Mouse (Mus musculus) frontal cortex, postnatal 14 days (tissue): ENCODE data around the gene Tspan5.
A peak's percentile ranks its signal among the peaks of the same experiment; 100 is the strongest.

Experiments
- DNase-seq, 2 experiments: peaks; one replicate each; pipeline ENCODE4 v3.0.0; 2022; ENCODE audit warnings: low spot score in 2 of 2

Tspan5 gene

DNA sequence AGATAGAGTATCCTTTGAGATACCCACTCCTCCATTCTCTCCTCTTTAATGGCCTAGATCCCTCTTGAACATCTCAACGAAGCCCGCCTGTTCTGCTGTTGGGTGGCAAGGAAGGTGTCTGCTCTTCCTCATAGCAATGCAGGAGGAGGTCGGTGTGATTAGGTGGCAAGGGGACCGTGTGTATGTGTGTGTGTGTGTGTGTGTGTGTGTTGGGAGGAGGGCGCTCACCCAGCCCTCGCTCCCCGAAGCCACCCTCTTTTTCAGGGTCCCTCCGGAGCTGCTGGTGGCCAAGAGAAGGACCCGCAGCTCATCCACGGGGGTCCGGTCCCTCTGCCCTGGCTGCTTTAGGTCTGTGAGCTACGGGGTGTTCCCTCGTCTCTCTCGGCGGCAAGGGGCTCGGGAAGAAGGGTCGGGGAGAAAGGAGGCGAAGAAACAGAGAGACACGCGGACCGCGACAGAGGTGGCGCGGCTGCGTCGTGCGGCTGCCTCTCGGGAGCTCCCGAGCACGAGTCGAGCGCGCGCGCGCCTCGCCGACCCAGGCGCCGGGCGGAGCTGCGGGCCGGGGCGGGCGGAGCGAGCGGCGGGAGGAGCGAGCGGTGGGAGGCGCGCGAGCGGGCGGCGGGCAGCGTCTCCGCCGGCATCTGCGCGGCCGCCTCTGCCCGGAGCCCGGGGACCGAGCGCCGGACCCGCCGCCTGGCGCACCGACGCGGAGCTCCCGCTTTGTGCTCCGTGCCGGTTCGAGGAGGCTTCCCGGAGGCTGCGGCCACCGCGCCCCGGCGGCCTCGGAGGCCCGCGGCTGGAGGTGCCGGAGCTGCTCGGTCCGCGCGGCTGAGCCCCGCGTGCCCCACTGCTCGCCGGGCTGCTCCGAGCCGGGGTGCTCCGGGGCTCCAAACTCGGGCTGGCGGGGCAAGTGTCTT lies at the start of gene Tspan5:
Gene Tspan5 (plus strand): TSS at position 547 of the 917 bp plus-strand sequence.
- DNase-seq: peak; percentile 63 to 73

DNA sequence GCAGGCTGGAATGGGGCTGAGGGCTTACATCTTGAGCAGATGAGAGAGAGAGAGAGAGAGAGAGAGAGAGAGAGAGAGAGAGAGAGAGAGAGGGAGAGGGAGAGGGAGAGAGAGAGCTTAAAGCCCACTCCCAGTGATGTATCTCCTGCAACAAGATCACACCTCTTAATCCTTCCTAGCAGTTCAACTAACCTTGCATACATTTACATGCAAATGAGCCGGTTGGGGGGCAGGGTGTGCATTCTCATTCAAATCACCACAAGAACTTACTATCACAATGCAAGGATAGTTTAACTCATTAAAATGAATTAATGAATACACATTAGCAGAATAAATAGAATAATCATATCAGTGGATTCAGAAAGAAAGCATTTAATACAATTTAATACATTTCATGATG lies 49.7 kb upstream of the Tspan5 start:
- DNase-seq: no peak

DNA sequence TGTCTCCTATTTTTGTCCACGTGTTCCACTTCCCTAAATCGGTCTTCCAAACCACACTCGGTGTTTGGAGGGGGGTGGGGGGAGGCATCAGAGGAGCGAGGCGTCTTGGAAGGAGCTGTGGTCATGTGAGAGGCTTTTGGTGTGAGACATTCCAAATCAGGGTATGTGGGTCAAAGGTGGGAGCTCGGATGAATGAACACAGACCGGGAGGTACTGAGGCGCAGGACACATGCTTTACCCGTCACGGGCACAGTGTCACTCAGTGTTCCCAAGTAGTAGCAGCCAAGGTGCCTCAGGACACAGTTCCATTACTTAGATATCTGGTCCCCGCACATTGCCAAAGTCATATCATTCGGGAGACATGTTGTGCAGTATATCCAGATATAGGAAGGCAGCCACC lies 38.6 kb upstream of the Tspan5 start:
- DNase-seq: no peak

DNA sequence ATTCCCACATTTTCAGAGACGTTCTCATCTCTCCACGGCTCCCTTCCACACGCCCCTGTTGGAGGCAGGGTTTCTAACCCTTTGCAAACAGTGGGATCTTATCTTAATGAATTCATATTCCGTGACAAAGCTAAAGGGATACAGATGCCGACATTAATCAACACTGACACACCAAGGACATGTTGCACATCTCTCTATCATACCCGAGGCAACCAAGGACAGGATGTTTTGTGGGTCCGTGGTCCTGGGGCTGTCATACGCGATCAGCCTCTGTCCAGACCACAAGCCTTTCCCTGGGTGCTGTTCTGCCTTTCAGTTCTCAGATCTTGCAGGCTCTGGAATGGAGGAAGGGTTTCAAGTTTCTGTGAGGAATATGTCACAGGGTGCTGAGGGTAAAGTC lies 37.5 kb upstream of the Tspan5 start:
- no peak for DNase-seq

DNA sequence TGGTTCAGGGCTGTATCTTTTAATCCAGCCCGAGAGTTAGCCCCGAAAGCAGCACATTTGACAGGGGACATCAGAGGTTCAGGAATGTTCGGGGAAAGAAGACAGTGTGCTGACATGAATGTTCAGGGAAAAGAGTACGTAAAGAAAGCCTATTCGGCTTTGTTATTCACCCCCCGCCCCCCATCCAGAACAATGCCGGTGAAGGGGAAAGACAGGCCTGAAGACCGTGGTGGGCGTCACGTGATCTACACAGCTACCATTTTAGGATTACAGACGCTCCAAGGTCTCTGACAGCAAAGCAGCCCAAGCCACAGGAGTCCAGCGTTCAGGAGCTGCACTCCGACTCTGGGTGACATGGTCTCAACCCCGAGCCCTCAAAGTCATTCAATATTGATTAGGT lies 36.1 kb upstream of the Tspan5 start:
- no peak for DNase-seq

DNA sequence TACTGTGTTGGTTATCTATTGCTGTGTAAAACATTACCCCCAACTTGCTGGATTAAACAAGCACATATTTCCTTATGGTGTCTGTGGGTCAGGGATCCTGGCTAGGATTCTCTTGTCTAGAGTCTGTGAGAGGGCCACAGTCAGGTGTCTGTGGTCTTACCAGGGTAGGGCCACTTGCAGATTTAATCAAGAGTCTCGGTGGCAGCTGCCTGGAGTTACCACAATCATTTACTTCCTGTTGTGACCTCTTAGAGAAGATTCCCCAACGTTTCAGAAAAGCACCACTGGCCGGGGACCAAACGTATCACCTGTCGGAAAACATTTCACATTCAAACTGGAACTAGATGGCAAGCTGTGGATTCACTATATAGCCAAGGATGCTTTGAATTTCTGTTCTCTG lies 32.8 kb upstream of the Tspan5 start:
- DNase-seq: no peak

DNA sequence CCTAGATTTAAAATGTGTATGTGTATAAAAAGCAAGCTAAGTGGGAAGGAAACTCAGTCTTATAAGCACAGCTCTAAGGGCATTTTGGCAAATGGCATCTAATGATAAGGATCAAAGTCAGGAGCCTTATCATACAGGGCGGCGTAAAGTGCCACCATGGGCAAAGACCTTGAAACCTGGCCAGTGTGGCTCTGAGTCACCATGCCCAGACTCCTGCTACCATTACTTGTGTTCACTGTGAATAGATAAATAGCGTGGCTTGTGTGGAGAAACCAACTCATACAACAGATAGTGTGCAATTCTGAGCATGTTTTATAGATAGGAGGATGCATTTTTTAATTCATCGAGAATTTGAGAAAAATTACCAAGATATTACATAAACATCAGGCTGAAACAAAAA lies 30.0 kb upstream of the Tspan5 start:
- DNase-seq: no peak

DNA sequence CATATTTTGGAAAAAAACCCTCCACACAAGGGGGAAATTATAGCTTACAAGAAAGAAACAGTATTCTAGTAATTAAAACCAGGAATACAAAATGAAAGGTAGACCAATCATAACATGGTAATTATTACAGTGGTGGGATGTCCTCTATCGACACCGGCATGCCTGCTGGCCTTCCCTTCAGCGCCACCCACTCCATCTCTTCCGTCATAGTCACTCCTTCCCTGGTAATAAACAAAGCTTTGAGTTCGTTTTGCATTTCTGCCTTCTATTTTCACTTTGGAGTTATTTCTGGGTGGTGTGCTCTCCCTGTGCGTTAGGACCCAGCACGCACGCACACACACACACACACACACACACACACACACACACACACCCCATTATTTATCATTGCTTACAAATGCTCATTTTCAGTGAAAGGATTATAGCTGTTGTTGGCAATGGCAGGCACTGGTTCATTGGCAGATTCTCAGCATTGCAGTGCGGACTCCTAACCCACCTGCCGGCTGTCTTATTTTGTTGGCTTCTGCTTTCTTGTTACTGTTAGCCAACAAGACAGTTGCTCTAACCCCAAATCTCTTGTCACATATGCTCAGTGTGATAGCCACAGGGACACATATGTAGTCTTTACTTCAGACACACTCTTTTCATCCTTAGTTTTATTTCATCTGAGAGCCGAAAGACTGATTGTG lies 29.4 kb upstream of the Tspan5 start:
- no peak for DNase-seq

DNA sequence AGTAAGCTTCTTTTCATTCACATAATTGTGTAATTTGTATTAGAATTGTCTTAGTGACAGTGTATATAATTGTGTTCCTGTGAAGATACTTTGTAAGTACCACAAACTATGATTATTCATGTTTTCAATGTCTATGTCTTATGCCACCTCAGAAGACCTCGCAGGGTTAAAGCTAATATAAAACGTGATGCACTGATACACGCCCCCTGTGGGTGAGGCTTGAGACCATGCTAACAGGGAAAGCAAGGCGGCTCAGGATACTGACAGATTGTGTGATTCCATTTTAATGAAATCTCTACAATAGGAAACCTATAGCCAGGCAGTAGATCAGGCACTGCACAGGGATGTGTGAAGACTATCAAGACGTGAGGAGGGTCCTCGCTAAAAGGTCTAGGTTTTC lies 28.9 kb upstream of the Tspan5 start:
- DNase-seq: no peak

DNA sequence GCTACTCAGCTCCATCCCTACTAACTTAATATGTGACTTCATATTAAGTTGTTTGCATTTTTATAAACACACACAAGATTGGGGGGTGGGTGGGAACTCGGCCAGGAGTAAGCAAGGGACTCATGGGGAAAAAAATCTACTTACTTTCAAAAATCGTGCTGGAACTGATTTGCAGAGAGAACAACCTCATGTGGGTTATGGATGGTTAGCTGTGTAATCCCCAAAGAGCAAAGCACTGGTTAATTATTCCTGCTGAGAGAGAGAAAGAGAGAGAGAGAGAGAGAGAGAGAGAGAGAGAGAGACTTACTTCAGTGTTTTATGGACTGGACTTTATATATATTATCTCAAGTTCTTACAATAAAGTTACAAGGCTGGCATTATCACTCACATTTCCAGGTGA lies 27.2 kb upstream of the Tspan5 start:
- no peak for DNase-seq

DNA sequence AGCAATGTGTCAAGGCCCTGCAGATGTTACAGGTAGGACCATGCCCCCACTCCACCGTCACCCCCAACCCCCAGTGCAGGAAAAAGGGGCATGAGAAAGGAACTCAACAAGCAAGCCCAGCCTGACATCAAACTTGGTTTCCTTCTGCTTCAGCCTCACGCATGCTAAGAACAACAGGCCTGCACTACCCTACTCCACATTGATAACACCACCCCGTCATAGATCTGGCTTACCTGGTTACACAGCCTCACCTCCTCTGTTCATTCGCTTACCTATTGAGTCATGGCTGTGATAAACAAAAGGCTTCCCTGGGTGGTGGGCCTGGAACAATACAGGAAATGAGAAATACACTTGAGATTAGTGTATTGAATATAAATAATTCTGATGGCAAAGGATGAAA lies 26.8 kb upstream of the Tspan5 start:
- DNase-seq: no peak

DNA sequence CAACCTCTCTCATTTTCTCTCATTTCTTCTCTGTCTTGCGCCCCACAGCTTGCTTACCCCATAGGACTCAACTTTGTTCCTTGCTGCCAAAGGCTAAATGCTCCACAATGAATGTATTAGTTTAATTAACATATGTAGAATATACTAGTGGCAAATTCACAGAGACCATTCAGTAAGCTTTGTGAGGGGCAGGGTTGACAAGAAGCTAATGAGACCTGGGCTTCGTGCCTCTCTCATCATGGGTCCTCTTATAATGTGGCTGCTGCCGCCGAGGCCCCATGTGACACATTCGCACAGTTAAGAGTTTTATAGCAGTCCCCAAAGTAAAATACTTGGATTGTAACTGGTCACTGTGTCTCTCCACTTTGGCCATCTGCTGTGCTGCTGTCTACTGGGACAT lies 25.0 kb upstream of the Tspan5 start:
- no peak for DNase-seq

DNA sequence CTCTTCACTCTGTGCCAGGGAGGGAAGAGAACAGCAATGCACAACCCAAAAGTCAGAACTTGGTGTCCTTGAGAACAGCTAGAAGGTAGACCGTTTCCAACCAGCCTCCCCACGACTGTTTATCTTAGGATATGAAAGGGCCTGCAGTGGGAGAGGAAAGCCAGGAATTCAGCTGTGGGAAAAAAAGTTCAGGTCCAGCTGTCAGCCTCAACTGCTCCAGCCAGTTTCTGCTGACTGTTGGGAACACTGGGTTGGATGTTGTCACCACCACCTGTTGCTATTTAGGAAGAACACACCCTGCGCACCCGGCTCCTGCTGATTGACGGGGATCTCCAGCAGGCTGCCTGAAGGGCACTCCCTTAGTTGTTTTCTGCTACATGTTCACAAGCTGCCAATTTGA lies 19.8 kb upstream of the Tspan5 start:
- DNase-seq: no peak

DNA sequence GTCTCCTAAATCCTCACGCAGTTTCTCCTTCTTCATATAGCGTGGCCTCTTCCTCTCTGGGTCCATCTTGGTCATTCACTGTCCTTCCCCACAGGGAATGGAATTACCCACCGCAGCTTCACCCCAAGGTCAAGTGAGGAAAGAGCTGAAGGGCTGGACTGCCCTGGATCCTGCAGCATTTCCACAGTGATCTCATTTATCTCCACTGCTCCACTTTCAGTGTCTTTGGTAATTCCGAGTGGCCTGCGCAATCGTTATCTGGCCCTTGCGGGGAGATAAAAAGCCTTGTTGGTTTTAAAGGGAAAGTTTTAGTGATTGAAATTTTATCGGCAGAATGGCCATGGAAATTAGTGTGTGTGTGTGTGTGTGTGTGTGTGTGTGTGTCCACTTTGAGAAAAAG lies 14.4 kb upstream of the Tspan5 start:
- DNase-seq: no peak

DNA sequence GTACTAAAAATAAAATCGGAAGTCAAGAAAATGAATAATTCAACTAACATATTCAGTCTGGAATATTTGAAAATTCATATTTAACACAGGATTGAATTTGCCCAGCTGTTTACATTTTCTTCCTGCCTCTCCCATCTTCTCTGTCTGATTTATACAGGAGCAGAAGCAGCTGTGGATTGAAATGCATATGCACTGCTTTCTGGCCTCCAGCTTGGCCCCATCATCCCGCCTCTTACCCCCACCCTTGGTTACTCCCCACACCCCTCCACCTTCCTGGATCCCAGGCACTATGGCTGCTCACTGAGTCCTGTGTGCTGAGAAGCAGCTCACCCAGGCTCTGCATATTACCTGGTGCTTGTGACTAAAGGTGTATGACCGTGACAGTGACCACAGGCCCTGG lies 13.2 kb upstream of the Tspan5 start:
- no peak for DNase-seq

DNA sequence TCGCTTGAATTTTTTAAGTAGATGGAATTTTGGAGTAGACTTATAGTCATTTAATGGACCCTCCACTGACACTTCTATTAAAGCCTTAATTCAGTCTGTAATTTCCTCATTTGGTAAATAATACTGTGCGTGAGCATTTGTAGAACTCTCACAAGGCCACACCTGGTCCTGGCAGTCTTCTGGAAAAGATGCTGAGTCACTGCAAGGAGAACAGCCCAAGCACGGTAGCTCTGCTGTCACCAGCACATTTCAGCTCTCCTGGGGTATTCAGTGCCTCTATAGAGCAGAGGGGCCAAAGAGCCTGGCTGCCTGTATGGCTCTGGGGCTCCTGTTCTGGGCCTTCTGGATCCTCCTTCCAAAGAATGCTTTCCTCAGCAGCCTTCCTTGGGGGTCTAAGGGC lies 11.2 kb upstream of the Tspan5 start:
- no peak for DNase-seq

DNA sequence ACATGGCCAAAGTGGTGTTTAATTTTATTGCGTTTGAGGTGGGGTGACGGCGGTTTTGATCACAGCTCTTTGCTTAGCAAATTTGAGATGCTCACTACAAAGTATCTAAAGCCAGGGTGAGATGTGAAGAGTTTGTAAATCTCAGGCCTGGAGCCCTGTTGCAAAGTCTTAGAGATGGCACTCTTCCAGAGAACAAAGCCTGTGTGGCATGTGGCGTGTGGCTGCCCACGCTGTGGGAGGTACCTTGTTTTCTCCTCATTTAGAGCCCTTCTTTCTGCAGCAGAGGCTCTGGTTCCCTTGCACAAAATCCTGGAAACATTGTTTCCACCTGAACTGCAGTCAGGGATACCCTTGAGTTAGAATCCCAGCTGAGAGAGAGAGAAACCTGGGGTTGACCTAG lies 6.2 kb upstream of the Tspan5 start:
- DNase-seq: no peak

DNA sequence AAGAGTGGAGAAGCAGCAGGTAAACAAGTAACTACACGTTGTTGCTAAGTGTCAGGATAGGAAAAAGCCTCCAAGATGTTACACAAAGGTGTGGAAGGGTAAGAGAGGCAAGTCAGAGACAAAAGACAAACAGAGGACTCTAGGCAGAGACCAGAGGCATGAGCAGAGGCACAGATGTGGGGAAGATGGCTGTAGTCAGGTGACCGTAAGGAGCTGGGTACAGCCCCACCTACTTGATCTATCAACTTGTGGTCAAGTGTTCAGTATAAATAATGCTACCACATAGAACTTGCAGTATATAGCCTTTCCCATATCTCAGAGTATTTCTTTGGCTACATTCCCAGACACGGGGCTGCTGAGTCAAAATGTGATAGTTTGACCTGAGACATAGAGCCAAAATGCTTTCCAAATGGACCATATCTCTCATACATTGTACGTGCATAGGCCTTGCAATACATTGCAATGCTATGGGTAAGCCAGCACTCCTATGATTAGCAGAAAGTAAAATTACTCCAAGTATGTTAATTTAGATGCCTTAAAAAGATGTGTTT lies 2.8 kb upstream of the Tspan5 start:
- no peak for DNase-seq

DNA sequence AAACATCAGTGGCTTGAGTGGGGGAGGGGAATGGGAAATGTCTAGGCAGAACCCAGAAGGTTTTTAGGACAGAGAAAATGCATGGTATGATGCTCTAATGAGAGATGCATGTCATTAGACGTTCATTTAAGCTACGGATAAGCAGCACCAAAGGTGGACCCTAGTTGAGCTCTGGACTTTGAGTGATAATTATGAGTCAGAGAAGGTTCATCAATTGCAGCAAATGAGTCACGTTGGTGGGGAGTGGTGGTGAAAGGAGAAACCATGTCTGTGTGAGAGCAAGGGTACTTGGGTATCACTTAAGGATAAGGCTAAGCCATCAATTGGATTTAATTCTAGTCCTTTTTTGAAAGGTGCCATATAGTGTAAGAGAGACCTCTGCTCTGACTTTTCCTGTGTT lies 1.7 kb upstream of the Tspan5 start:
- no peak for DNase-seq

DNA sequence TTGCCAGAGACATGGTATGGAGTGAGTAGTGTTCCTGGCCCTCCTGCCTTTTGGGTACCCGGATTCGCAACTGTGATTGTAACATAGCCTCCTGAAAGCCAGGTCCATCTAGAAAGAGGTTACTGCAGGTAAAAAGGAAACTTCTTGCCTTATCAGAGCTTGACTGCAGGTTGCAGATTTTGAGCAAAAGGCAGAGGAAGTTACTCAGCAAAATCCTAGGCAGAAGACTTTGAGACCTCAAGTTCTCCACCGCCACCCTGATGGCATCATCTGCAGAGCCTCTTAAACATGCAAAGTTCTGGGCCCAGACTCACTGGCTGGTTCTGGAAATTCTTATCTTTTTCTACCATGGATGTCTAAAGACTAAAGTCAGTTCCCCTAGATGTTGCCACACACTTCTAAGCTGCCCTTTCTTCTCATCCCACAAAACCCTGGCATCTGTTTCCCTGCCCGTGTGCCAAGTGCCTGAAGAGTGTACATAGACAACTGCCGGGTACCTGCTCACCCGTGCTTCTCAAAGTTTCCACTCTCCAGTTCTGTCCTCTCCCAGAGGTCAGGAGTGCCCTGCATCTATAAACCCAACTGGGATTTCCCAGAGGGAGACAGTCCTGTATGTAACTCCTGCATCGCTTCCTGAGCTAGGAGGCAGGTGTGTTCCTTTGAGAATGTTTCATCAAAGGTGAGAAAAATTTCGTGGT lies 1.0 kb upstream of the Tspan5 start:
- no peak for DNase-seq

DNA sequence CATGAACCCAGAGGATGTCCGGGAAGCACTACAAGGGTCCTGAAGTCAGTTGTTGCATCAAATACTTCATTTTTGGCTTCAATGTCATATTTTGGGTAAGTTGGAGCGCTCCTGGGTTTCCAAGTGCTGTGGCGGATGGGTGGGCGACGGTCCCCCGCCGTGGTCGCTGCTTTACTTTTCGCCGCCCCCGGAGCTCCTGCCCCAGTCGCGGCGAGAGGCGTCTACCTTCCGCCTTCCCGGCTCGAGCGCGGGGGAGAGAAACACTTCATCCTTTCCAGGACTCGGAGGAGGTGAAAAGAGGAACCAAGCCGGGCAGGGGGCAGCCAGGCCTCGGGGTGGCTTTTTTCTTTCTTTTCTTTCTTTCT lies 553 bp downstream of the Tspan5 start:
- no peak for DNase-seq

DNA sequence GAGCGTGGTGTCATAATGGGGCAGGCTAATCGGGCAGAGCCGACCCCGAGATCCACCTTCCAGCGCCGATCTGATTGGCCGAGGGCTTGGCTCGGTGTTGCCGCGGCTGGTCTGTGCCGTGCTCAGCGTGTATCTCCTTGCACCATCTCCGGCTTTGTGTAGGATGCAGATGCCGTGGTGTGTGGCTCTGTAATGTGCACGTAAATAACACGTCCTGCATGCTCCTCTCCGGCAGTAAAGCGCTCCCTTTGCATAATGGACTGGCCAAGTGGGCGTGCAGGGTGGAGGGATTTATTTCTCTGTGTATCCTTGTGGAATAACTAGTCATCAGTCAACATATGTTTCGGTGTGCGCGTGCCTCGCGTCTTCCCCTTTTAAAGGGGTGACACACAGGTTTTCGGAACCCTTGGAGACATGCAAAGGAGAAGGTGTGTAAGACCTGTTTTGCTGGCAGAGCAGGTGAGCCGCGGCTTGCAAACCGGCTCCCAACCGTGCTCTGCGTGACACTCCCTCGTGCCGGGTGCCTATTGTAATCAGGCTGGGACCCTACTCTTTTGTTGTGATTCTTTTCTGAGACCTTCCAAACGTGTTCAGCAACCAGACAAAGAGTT lies 1.2 kb downstream of the Tspan5 start:
- peak; percentile 58 to 67 for DNase-seq
